Mouse (Mus musculus): ENCODE results near the gene Calcoco2. TPM values are rescaled to one million over a fixed set of nuclear protein-coding genes. Genes with fewer than 3 reads are reported as not detected.
"Not testable (repeated sequence)": the region's sequence is repeated elsewhere in the genome, so short reads cannot be mapped to it uniquely, and the experiment has no call there.

The Calcoco2 gene
- not detected for polyA plus RNA-seq (2017; shearing (Covaris generic))

DNA sequence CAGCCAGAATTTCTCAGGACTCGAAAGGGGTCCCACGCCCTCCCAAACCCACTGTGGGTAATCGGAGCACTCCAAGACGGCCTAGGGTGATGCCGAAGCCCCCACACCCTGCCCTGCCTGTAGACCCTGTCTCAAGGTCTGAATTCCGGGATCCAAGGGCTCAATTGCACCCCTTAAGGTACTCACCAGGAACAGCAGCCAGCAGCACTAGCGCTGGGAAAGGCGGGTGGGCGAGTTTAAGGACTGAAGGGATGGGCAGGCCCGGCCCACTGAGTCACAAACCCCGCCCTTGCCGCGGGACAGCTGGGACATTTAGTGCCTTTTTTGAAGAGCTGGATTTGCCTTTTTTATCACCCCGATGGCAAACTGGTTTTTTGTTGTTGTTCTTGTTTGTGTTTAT, at the start of gene Calcoco2:
TSS of gene Calcoco2 (minus strand) at position 214 of the 400 bp plus-strand sequence.
- no peak for ATAC-seq

DNA sequence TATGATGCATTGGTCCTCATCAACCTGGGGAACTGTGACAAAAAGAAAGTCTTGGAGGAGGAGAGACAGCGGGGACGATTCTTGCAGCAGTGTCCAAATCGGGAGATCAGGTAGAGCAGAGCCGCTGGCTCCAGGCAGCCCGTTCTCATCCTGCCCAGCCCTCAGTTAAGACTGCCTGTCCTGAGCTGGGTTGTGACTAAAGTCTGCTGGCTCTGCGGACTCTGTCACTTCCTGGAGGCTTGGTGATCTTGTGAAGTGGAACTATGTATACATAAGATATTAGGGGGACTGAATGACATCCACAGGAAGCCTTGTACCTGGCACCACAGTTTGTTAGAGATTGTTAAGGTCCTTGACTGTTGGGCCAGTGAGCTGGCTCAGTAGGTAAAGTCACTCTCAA, 35.7 kb upstream of the Calcoco2 start:
- no peak for ATAC-seq

DNA sequence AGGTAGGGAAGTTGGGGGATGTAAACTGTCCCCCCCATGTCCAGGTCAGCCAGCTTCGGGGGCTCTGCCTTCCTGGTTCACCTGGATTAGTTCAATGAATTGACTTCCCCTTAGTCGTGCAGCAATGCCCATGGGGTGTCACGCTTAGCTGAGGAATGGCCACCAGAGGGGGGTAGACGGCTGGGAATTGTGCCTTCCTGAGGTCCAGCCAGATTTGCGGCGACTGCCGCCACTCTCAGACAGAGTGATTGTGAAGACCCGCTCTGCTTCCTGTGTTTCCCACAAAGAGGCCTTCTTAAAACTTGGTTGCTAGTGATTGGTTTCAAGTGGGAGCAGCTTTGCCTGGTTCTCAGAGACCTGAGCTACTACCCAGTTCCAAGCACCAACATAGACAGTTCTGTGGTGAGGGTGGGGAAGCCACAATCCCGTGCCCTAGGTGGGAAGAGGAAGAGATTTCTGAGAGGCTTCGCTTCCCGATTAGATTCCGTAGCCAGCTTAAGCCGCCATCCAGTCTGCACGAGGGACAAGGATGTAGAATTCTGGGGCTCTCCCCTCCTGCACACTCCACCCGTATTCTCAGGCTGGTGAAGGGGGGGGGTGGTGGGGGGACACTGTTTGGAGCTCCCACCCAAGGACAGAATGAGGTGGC, 34.0 kb upstream of the Calcoco2 start:
- no peak for ATAC-seq

DNA sequence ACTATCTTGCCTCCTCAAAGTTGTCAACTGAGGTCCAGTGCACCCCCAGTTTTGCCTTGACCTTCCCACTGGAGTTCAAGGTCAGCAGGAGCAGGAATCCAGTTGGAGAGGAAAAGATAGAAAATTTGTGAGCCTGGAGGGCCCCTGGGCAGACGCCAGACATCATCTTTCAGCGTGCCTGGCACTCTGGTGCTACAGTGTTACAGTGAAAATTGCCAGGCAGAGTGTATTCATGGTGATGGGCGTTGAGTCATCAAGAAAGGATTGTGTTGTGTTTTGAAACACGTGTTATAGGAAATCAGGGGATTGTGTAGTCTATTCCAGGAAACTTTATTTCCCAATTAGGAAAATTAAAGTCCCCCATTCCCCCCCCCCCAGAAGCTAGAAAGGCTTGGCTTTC, 32.0 kb upstream of the Calcoco2 start:
- no peak for ATAC-seq

DNA sequence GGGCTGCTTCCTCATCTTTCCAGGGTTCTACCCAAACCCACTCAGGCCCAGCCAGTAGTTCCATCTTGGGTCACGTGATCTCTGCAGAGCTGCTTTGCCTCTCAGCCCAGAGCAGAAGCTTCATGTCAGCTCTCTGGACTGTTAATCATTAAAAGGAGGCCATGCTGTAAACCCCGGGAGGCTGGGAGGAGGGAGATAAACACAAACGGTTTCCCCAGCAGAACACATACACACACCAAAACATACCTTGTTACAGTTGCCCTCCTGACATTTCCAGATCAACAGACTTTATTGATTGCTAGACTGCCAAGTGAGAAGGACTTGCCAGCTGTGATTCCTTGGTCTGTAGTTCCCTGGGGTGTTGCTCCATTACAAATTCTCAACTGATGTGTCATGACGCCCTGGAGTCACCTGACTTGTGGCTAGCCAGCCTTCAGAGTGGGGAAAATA, 29.0 kb upstream of the Calcoco2 start:
- no peak for ATAC-seq

DNA sequence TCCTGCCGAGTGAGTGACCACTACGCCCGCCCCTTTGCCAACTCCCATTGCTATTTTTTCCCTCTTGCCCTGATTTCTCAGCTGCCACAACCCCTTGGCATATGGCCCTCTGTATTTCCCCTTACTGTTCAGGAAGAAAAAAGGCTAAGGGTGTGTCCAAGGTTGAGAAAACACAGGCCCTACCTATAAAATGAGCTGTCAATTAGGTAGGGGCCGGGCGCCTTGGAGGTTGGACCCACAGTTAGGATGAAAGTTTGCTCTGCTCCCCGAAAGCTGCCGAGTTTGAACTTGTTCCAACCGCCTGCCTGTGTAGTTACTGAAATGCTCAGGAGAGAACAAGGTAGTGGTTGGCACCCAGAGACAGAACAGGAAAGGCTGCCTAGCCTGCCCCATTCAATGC, 24.1 kb upstream of the Calcoco2 start:
- ATAC-seq, result no peak

DNA sequence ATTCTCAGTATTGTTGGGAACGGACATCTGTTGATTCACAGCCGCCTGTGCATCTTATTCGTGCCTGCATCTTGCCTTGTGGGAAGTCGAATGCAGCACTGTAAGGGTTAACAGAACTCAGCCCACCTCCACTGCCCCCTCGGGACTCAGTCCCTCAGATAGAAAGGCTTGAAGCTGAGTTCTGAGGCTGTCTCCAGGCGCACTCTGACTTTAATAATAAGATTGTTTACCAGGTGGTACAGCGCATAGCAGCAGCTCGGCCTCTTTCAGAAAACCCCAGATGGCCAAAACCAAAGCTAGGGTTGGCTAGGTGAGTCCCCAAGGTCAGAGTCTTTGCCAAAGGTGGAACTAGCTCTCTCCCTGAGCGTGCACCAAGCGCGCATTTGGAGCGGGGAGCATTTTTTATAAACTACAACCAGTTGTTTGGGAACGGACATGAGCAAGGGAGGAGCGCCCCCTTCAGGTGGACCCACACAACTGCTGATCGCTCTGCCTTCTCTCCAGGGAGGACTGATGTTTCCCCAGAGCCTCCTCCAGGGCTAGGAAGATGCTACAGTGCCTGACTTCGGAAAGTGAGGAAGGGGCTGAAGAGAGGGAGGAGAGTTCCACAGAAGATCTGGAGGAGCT, 21.6 kb upstream of the Calcoco2 start, which contains the start of gene Ttll6:
TSS of gene Ttll6 (plus strand) at position 548 of the 627 bp plus-strand sequence.
- ATAC-seq, result no peak

DNA sequence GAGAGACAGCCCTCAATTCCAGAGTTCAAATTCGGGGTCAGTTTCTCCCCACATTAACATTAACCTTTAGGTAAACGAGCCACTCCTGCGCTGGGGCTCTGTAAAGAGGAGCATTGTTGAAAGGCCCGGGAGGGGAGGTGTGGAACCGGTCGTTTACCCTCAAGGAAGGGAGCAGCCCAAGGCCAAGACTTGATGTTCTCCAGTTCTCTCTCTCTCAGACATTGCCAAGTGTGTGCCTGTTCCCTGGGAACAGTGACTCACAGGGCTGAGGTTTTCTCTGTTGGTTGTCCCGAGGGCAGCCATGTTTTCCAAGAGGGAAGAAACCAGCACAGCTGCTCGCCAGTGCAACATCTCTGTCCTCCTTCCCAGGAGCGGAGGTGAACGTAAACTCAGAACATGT, 18.8 kb upstream of the Calcoco2 start:
- no peak for ATAC-seq

DNA sequence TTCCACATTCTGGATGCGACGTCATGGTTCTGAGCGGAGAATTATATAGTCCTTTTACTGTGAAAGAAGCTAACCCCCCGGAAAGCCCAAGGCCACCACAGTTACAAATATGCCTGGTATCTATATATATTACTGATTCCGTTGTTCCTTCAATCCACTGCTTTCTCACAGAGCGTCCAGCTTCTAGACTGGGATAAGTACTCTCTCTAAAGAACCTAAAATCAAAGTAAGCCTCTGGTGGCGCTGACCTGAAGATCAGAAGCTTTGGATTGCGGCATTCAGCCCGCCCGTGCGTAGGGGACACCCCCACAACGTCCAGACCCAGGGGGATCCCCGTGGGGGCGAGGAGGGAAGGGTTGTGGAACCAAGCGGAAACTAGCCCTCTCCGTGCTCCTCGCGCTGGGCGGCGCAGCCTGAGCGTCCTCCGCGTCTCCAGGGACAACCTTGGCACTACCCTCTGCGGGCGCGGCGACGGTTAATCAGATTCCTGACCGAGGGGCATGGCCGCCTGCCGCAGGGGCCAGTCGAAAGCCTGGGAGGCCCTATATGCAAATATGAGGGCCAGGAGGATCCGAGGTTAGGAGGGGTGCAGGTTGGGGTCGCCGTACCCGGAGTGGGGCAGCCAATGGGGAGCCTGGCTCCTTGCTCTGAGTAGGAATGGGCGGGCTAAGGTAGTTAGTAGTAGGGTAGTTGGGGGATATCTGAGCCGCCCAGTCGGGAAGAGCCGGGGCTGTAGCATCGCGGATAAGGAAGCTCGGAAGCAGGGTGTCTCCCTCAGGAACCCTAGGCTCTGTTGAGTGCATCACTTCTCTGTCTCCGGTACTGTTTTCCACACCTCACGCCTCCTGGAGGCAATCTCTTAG, 12.5 kb upstream of the Calcoco2 start:
- no peak for ATAC-seq

DNA sequence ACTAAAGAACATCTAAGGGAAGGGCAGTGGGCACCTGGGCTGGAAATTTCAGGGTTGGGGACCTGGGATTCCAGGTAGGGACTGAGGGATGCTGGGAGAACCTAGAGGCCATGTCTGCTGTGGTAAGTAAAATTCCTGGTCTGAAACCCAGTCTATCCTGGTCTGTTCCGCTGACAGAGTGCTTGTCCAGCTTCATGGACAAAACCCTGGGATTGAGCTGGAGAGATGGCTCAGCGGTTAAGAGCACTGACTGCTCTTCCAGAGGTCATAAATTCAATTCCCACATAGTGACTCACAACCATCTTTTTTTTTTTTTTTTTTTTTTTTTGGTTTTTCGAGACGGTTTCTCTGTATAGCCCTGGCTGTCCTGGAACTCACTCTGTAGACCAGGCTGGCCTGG, 11.0 kb upstream of the Calcoco2 start:
- not testable (repeated sequence) for ATAC-seq

DNA sequence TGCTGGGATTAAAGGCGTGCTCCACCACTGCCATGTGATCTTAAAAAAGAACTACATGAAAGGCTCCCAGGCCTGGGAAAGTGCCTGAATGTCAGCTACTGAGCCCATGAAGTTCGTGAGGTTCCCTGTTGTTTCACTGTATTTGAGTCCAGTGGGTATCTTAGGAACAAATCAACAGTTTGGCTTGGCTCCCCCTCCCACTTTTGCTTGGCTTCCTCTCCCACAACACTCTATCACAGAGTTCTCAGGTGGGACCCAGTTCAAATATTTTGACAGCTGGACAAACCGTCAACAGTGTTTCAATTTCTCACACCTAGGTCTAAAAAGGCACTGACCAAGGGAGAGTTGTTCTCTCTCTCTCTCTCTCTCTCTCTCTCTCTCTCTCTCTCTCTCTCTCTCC, 7.6 kb upstream of the Calcoco2 start:
- ATAC-seq, result no peak

DNA sequence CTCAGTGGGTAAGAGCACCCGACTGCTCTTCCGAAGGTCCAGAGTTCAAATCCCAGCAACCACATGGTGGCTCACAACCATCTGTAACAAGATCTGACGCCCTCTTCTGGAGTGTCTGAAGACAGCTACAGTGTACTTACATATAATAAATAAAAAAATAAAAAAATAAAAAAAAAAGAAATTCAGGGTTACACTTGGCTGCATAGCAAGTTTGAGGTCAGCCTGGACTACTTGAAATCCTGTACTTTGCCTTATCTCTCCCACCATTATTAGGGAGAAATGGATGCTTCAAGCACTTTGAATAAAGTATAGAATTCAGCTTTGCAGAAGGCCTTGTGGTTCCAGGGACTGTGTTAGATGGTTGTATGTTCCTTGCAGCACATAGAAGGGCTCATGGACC, 5.2 kb upstream of the Calcoco2 start:
- ATAC-seq, result not testable (repeated sequence)

DNA sequence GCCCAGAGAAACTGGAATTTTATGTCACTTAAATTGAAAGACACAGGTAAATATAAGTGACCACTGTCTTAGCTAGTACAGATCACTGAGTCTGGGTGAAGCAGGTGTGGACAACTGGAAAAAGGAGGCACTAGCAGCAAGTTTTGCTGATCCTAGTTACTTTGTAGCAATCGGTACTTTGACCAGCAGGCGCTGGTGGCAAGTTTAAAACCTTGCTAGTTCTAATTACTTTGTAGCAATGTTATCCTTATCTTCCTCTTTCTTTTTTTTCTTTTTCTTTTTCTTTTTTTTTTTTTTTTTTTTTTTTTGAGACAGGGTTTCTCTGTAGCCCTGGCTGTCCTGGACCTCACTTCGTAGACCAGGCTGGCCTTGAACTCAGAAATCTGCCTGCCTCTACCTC, 4.4 kb upstream of the Calcoco2 start:
- ATAC-seq, result no peak

DNA sequence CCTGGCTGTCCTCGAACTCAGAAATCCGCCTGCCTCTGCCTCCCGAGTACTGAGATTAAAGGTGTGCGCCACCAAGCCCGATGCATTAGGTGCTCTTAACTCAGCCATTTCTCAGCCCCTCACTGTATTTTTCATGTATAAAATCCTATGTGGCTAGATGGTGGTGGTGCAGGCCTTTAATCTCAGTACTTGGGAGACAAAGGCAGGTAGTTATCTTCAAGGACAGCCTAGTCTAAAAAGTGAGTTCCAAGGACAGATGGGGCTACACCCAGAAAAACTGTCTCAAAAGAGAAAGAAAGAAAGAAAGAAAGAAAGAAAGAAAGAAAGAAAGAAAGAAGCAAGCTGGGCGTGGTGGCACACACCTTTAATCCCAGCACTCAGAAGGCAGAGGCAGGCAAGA, 3.7 kb upstream of the Calcoco2 start:
- ATAC-seq, result no peak

DNA sequence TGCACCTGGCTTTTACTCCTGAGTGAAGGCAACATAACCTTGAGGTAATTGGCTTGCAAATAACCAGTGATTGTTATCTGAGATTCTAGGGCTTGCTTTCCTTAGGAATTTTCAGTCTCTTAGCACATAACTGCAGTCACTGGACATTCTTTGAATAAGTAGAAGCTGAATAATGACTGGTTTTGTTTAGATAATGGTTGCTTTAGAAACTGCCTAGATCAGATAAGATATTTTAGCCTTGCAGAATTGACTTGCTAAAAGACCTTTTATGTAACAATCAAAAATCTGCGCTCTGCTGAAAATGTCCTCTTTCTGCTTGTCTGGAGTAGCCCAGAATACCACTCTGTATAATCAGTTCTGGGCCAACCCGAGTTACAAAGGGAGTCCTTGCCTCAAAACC, 2.3 kb upstream of the Calcoco2 start:
- ATAC-seq, result no peak

DNA sequence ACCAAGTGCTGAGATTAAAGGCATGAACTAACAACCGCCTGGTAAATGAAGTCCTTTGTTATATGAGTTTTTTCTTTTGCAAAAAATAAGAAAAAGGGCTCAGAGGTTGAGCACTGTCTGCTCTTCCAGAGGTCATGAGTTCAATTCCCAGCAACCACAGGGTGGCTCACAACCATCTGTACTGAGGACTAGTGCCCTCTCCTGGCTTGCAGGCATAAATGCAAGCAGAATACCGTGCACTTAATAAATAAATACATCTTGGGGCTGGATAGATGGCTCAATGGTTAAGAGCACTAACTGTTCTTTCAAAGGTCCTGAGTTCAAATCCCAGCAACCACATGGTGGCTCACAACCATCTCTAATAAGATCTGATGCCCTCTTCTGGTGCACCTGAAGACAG, 814 bp downstream of the Calcoco2 start:
- not testable (repeated sequence) for ATAC-seq

DNA sequence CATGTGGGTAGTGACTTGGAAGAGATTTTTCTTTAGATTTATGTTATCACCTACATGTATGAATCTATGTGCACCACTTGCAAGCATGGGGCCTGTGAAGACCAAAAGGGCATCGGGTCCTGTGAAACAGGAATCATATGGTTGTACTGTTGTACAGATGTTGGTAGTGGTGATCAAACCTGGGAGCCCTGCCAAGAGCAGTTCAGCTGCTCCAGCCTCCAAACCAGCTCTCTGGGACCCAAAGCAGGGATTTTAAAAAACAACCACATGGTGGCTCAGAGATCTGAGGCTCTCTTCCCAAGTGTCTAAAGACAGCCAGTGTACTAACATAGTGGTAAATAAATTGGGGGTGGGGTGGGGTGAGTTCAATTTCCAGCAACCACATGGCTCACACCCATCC, 3.4 kb downstream of the Calcoco2 start:
- no peak for ATAC-seq

DNA sequence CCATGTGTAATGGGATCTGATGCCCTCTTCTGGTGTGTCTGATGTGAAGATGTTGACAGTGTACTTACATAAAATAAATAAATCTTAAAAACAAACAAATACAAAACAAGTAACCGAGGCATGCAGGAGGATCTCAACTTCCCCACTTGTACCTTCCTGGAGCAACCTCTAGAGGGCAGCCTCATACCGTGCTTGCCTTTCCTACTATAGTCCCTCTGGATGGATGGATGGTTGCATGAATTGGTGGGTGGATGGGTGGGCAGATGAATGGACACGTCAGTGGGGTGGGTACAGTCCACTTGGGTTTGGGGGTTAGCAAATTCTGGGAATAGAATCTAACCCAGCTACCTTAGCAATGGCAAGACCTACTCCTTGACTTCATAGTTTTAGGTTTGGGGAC, 18.4 kb downstream of the Calcoco2 start:
- ATAC-seq, result no peak

DNA sequence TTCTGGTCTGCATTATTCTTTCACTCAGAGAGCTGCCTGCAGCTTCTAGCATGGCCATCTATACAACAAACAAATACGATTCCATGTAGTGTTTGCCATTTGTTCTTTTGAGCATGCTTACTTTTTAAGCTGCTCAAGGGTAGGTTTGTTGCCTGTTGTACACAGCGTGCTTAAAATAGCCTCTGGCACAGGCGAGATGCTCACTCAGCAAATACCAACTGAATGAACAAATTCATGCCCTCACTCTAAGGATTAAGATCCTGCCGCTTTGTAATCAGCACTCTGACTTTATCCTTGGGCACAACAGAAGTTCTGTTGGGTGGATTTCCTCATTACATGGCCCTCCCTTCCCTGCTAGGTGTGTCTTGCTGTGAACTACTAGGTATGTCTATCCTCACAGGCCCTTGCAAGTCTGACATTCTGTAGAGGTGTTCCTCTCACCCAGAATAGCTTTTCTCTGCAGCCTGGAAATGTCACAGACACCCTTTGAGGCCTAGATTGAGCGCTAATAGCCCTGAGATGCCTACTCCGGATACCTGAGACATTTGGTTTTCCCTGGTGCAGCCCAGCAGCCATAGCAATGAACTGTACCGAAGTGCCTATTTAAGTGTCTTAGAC, 19.0 kb downstream of the Calcoco2 start:
- ATAC-seq, result no peak

DNA sequence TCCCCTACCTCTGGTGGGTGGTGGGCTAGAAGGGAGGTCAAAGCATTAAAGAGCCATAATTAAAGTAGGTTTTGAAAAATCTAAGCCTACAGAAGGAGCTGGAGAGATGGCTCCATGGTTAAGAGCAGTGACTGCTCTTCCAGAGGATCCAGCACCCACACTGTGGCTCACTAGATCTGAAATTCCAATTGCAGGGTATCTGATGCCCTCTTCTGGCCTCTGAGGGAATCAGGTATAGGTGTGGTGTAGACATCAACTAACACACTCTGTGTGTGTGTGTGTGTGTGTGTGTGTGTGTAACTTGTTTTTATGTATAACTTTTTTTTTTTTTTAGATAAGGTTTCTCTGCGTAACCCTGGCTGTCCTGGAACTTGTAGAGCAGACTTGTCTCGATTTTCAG, 20.7 kb downstream of the Calcoco2 start:
- no peak for ATAC-seq

DNA sequence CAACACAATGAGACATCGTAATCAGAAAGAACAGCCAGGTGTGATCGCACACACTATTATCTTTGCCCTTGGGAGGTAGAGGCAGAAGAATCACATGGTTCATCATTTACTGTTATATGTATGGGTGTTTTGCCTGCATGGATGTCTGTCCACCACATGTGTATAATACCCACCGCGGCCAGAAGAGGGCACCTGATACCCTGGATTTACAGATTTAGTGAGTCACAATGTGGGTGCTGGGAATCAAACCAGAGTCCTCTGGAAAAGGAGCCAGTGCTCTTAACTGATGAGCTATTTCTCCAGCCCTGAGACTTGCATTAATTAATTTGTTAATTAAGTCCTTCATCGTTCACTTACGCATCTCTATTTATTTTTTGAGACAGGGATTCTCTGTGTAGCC, 23.8 kb downstream of the Calcoco2 start:
- no peak for ATAC-seq

DNA sequence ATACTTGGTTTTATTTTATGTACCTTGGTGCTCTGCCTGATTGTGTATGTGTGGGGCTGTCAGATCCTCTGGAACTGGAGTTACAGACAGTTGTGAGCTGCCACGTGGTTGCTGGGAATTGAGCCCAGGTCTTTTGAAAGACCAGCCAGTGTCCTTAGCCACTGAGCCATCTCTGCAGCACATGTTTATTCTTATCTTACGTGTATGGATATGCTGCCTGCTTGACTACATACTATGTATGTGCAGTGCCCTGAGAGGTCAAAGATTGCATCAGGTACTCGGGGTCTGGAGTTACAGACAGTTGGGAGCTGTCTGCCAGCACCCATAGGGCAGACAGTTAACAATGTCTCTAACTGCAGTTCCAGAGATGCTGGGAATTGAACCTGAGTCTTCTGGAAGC, 29.1 kb downstream of the Calcoco2 start:
- no peak for ATAC-seq

DNA sequence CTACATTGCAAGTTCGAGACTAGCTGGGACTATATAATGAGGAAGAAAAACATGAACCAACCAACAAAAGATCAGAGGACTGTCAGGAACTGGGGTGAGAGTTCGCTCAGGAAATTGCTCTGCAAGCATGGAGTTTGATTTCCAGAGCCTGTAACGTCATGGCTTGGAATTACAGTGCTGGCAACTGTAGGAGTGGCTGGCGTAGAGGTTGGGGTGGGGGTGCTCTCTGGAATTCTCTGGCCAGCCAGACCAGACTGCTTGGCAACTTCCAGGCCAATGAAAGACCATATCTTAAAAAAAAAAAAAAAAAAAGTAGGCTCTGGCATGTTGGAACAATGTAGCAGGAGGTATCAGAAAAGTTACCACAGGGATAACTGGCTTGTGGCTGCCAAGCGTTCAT, 31.0 kb downstream of the Calcoco2 start:
- ATAC-seq, result no peak

Measured in CD4-positive, CD25-positive, alpha-beta regulatory T cell, adult 4 months (primary cell).